Mouse (Mus musculus) embryo, embryonic 10.5 days (tissue): ENCODE measurements around the gene Mipep.

Experiments used
- DNase-seq: peaks from one replicate; pipeline ENCODE4 v3.0.0-alpha.2; 2015; ENCODE audit warnings: low spot score

The Mipep gene

GRCm38 (mm10) chr14:60757265-60757664 is 27.1 kb upstream of the Mipep start:
- no peak for DNase-seq

GRCm38 (mm10) chr14:60757722-60758121 is 26.7 kb upstream of the Mipep start:
- DNase-seq = no peak

GRCm38 (mm10) chr14:60759097-60759496 is 25.3 kb upstream of the Mipep start:
- no peak for DNase-seq

GRCm38 (mm10) chr14:60761801-60762200 is 22.6 kb upstream of the Mipep start:
- DNase-seq = no peak

GRCm38 (mm10) chr14:60762754-60763153 is 21.6 kb upstream of the Mipep start:
- DNase-seq = no peak

- DNase-seq = no peak
These were observed 20.6 kb upstream of the Mipep start for GRCm38 (mm10) chr14:60763746-60764145.

- no peak for DNase-seq
These were observed 19.8 kb upstream of the Mipep start for GRCm38 (mm10) chr14:60764526-60764925.

- DNase-seq = no peak
These were observed 19.3 kb upstream of the Mipep start for GRCm38 (mm10) chr14:60765025-60765424.

- no peak for DNase-seq
These were observed 16.5 kb upstream of the Mipep start, which contains the start of gene C1qtnf9 for GRCm38 (mm10) chr14:60767884-60768283. C1qtnf9 (plus strand) TSS chr14:60768134.

- DNase-seq = peak; percentile 27
These were observed 15.0 kb upstream of the Mipep start for GRCm38 (mm10) chr14:60769340-60769739.

GRCm38 (mm10) chr14:60770594-60770993 is 13.8 kb upstream of the Mipep start:
- no peak for DNase-seq

GRCm38 (mm10) chr14:60771057-60771456 is 13.3 kb upstream of the Mipep start:
- peak; percentile 79 for DNase-seq

GRCm38 (mm10) chr14:60773476-60773875 is 10.9 kb upstream of the Mipep start:
- no peak for DNase-seq

- no peak for DNase-seq
These were observed 7.9 kb upstream of the Mipep start for GRCm38 (mm10) chr14:60776521-60776920.

- DNase-seq = no peak
These were observed 6.9 kb upstream of the Mipep start for GRCm38 (mm10) chr14:60777485-60777919.

- no peak for DNase-seq
These were observed 5.2 kb upstream of the Mipep start for GRCm38 (mm10) chr14:60779198-60779597.

GRCm38 (mm10) chr14:60782121-60782656 is 2.2 kb upstream of the Mipep start:
- DNase-seq = no peak

- no peak for DNase-seq
These were observed 1.2 kb upstream of the Mipep start for GRCm38 (mm10) chr14:60783196-60783595.

GRCm38 (mm10) chr14:60790103-60790502 is 5.7 kb downstream of the Mipep start:
- DNase-seq = peak; percentile 84

- no peak for DNase-seq
These were observed 12.4 kb downstream of the Mipep start for GRCm38 (mm10) chr14:60796600-60797322.

- DNase-seq = no peak
These were observed 13.2 kb downstream of the Mipep start for GRCm38 (mm10) chr14:60797596-60797995.

GRCm38 (mm10) chr14:60798721-60799120 is 14.3 kb downstream of the Mipep start:
- no peak for DNase-seq
